Mouse (Mus musculus): ENCODE measurements at regions not wholly inside any gene's neighbourhood (a gene's known extent, or its start where the extent isn't known, plus 50 kb on each side); places are given as distances from the start of the nearest gene placed in this dataset.

DNA sequence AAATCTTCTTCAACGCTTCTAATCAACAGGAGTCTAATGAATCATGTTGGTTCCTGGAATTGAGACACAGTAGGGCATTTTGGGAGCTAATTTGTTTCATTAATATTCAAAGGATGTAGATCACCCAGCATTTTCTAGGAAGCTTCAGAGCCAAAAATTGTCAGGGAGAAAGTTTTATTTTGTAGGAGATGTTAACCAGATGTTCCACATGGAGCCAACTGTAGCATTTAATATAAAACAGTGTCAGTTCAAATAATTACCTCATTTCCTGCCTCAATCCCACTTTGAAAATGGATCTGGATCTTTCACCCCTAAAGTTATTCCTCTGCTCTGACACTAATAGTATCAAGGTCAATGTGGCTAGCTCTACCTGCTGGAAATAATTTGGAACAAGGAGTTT lies 389.6 kb upstream of the Lmcd1 start:
- no peak for TF ChIP-seq CTCF (IDR thresholded peaks at IDR 0.05; ENCODE audit: low read depth, low read length)
- no peak for TF ChIP-seq POLR2A (IDR thresholded peaks at IDR 0.05; ENCODE audit: borderline replicate concordance, low read depth, low read length)
